Mouse (Mus musculus) kidney, postnatal 0 days (tissue): ENCODE results near the gene Cd68. TPM values are rescaled to one million over a fixed set of nuclear protein-coding genes. Genes with fewer than 3 reads are reported as not detected.

Source experiments
- microRNA counts: library from miRNA; unstranded; fragments of <30 nt; microRNA quantifications from one replicate; lab custom pipeline; 2015
- microRNA-seq: library from miRNA; unstranded; fragments of <30 nt; microRNA quantifications from one replicate; pipeline ENCODE4, GENCODE M21; 2016
- polyA plus RNA-seq: library from polyadenylated mRNA; unstranded; fragments of >200 nt; fragmentation: Nextera tagmentation; extraction: Ambion mirVana; gene quantifications from 2 replicates; pipeline ENCODE4 v1.2.1, GENCODE M21; 2015

The Cd68 gene
- polyA plus RNA-seq, 1 experiment from 2014 or later: 10.4 TPM

MicroRNAs within 50 kb of the gene (microRNA counts, 519-probe panel; counts per million panel counts)
- microRNA mmu-miR-1934 (lab: Ali Mortazavi, UCI) (330 counts per million, percentile 68 among the panel's probes with 10 or more counts), microRNA mmu-miR-467f (lab: Ali Mortazavi, UCI) (330 counts per million, percentile 68 among the panel's probes with 10 or more counts)

Small RNA genes within 50 kb of the gene (microRNA-seq; reads per million reads assigned to microRNA genes)
- gene Mir1934 (2.8 reads per million, percentile 6 among the genes with 10 or more reads in this experiment), gene Mir467f (not detected)

Other genes with a start within 250 kb of the Cd68 start
- 0.32 and 0.52 TPM in 2 replicates for gene Dnah2, start 117.0 kb downstream of the Cd68 start, polyA plus RNA-seq
- 7.7 and 7.8 TPM in 2 replicates for gene Efnb3, start 105.9 kb downstream of the Cd68 start, polyA plus RNA-seq
- gene Wrap53, start 85.9 kb downstream of the Cd68 start, polyA plus RNA-seq: 17.9 and 19.4 TPM in 2 replicates
- gene Trp53, start 85.8 kb downstream of the Cd68 start, polyA plus RNA-seq: 117 and 121 TPM in 2 replicates
- gene Atp1b2, start 60.2 kb downstream of the Cd68 start, polyA plus RNA-seq: 13.7 and 16.3 TPM in 2 replicates
- 0.13 TPM in 1 of 2 replicates, not detected in the other for gene Shbg, start 48.2 kb downstream of the Cd68 start, polyA plus RNA-seq
- gene Sat2, start 44.1 kb downstream of the Cd68 start, polyA plus RNA-seq: 27.6 and 31.3 TPM in 2 replicates
- gene Fxr2, start 33.2 kb downstream of the Cd68 start, polyA plus RNA-seq: 17.4 and 18.4 TPM in 2 replicates
- gene Sox15, start 10.8 kb downstream of the Cd68 start, polyA plus RNA-seq: 0.28 and 0.32 TPM in 2 replicates
- 82.6 and 85.7 TPM in 2 replicates for gene Mpdu1, start 3.5 kb downstream of the Cd68 start, polyA plus RNA-seq
- 468 and 493 TPM in 2 replicates for gene Eif4a1, start 6.3 kb upstream of the Cd68 start, polyA plus RNA-seq
- 52.2 and 59.4 TPM in 2 replicates for gene Senp3, start 15.9 kb upstream of the Cd68 start, polyA plus RNA-seq
- gene Tnfsf13, start 19.6 kb upstream of the Cd68 start, polyA plus RNA-seq: 0.43 and 0.89 TPM in 2 replicates
- 14.1 and 15.8 TPM in 2 replicates for gene Tnfsf12, start 29.7 kb upstream of the Cd68 start, polyA plus RNA-seq
- gene Tnfsfm13, start 29.9 kb upstream of the Cd68 start, polyA plus RNA-seq: 8.0 and 8.4 TPM in 2 replicates
- 19.0 and 21.0 TPM in 2 replicates for gene Polr2a, start 92.5 kb upstream of the Cd68 start, polyA plus RNA-seq
- gene Slc35g3, start 95.8 kb upstream of the Cd68 start, polyA plus RNA-seq: 0.17 TPM in 1 of 2 replicates, not detected in the other
- gene Zbtb4, start 99.8 kb upstream of the Cd68 start, polyA plus RNA-seq: 2.7 and 3.3 TPM in 2 replicates
- gene Chrnb1, start 129.8 kb upstream of the Cd68 start, polyA plus RNA-seq: 12.0 and 12.1 TPM in 2 replicates
- gene Fgf11, start 135.7 kb upstream of the Cd68 start, polyA plus RNA-seq: 0.63 and 0.98 TPM in 2 replicates
- 22.9 and 23.0 TPM in 2 replicates for gene Tmem102, start 139.5 kb upstream of the Cd68 start, polyA plus RNA-seq
- not detected in 2 replicates for gene Gm39566, start 149.1 kb upstream of the Cd68 start, polyA plus RNA-seq
- gene Spem2, start 152.3 kb upstream of the Cd68 start, polyA plus RNA-seq: not detected in 2 replicates
- not detected in 2 replicates for gene Spem1, start 156.0 kb upstream of the Cd68 start, polyA plus RNA-seq
- gene Nlgn2, start 171.6 kb upstream of the Cd68 start, polyA plus RNA-seq: 4.1 and 4.7 TPM in 2 replicates
- 485 and 528 TPM in 2 replicates for gene Tmem256, start 172.4 kb upstream of the Cd68 start, polyA plus RNA-seq
- 96.4 and 102 TPM in 2 replicates for gene Plscr3, start 180.2 kb upstream of the Cd68 start, polyA plus RNA-seq
- gene Tnk1, start 192.6 kb upstream of the Cd68 start, polyA plus RNA-seq: 6.3 and 7.0 TPM in 2 replicates
- gene Tmem95, start 211.9 kb upstream of the Cd68 start, polyA plus RNA-seq: not detected in 2 replicates
- gene Kctd11, start 215.3 kb upstream of the Cd68 start, polyA plus RNA-seq: 7.7 and 7.8 TPM in 2 replicates
- gene Acap1, start 229.4 kb upstream of the Cd68 start, polyA plus RNA-seq: 0.33 and 0.48 TPM in 2 replicates
- 12.5 and 13.0 TPM in 2 replicates for gene 2810408A11Rik, start 234.8 kb upstream of the Cd68 start, polyA plus RNA-seq
- gene Neurl4, start 234.9 kb upstream of the Cd68 start, polyA plus RNA-seq: 9.7 and 12.7 TPM in 2 replicates
- gene Gps2, start 247.7 kb upstream of the Cd68 start, polyA plus RNA-seq: 63.0 and 65.0 TPM in 2 replicates